Mouse (Mus musculus) cerebral cortex, adult 2 months (tissue): Measurements from ENCODE around the gene Zmiz1.

Source experiments
- WGBS: fragments of 180-500 bp; shearing (Covaris S2); methylation state at CpG from one replicate; pipeline ENCODE4 v1.1.7; 2018; 5-methylcytosine and 5-hydroxymethylcytosine counted together

The Zmiz1 gene

DNA sequence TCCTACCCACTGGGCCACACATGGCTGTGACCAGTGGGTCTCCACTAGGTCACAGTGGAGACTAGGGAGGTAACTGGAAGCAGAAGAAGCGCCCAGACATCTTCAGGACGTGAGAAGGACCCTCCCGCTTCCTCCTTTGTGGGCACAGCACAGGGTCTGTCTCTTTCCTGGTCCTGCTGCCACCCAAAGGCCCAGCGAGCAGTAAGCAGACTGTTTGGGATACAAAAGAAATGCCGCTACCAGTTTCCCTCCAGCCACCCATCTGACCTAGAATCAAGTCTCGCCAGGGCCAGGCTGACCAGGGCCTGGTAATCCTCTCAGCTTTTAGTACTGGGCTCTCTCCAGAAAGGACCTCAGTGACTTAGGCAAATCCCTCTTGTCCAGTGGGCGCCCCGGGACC is 156.6 kb downstream of the Zmiz1 start:
- WGBS, result 83% methylated on average over 8 of the region's 8 CpGs

DNA sequence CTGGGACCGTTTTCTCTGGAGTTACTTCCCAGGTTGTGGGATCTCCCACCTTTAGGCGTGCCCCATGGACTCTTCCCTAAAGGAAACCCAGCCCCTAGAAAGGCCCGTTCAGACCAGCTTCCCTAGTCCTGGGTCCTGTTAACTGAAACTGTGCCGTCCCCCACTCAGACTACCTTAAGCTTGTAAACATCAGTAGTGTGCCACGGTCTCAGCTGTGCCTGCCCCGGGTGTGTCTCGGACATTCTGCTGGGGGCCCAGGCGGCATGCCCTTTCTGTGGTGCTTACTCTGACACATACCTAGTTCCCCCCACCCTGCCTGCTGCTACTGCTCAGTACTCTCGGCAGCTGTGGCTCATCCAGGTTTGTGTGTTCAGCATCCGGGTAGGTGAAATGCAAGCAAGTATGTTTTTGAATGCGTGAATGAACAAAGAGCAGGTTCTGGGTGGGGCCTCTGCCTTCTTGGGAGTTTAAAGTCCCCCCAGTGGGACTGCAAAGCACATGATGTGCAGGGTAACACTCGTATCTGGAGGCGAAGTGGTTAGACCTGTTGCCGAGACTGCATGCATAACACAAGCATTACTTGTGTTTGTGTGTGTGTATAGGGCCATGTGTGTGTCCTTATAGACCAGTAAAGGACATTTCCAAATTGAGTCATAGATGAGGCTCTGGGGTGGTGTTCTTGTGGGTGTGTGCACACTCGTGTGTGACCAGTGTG is 157.2 kb downstream of the Zmiz1 start:
- 77% methylated on average over 15 of the region's 15 CpGs for WGBS

DNA sequence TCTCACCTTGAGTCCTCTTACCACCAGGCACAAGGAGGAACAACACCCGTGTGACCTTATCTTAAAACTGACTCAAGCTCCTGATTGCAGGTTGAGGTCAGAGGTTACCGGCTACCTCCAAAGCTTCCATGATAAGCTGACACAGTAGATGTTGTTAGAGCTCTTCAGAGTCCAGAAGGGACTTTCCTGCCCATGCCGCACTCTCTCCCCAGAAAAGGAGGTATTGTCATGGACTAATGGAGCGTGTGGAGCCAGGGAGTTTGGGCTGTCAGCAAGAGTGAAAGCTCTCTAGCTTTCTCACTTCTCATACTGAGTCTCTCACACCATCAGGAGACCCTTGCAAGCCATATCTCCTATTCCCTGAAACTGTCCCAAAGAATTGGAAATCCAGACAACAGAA is 158.3 kb downstream of the Zmiz1 start:
- WGBS, result 64% methylated on average over 4 of the region's 4 CpGs

DNA sequence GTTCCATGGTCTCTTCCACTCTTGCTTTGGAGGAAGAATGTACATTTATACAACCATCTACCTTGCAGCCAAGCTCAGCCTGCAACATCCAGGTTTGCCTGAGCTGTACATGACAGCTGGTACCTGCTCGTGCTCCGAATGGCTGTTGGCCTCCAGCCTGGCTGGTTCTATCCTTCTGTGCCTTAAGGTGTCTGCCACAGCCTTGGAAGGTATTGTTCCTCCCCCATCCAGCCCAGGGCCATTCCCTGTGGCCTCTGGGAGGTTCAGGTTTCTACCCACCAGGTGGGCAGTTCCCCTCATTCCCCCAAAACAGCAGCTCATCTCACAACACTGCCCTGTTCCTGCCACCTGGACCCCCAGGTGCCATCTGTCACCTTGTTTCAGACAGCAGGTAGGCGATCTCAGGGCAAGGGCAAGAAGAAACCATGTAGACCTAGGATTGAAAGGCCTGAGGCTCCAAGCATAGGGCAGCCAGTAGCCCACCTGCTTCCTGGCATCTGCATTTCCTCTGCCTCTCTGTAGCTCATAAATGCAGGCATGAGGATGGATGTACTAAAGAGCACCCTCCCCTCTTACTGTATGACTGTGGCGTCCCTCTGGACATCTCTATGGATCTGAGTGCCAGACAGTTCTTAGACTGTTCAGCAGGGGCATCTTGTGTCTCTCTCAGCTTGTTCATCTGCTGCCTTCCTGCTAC is 160.2 kb downstream of the Zmiz1 start:
- 65% methylated on average over 4 of the region's 4 CpGs for WGBS

DNA sequence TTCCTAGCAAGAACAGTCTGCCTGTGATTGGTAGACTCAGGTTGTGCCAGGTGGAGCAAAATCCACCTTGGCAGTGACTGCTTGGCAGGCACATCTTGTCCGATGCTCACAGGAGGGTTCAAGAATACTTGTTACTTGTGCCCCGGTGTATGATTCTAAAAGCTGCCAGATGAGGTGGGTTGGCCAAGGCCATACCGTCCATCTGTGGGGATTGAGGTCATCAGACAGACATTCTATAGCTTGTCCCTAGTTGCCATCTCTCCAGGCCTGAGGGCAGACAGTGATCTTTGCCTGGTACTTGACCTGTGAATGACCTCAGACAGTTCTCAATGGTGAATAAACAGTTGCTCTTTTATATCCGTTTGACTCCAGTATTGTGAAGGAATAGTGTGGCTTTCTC is 161.8 kb downstream of the Zmiz1 start:
- WGBS, result 51% methylated on average over 4 of the region's 4 CpGs

DNA sequence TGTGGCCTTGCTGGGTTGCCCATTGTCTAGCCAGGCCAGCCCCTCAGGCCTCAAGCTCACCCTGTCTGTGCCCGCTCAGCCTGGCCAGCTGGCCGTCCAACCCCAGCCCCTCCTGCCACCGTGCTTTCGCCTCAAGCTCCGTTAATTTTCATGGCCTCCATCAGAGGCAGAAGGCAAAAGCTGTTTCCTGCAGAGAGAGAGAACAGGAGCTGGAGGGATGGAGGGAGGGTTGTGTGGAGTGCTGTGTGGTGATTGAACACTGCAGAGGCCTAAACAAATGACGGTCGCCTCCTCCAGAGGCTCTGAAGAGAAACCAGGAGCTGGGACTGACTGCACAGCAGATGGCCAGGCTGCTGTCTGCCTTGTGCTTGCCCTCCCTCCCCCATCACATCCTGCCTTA is 164.7 kb downstream of the Zmiz1 start:
- WGBS, result 26% methylated on average over 7 of the region's 7 CpGs

DNA sequence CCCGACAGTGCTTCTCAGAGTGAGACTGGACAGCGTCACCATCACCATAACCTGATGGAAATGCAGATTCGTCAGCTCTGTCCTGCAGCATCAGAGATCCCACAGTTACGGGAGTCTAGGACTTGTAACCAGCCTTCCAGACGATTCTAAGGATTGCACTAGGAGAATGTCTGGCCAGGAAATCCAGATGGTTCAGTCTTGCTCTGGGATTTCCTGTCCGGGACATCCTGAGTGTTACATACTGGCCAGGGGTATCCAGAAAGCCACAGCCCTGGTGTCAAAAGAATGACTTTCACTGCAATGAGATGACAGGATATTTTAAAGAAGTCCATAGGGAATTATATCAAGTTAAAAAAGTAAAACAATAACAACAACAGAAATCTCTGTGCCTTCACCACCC is 165.7 kb downstream of the Zmiz1 start:
- 73% methylated on average over 6 of the region's 6 CpGs for WGBS

DNA sequence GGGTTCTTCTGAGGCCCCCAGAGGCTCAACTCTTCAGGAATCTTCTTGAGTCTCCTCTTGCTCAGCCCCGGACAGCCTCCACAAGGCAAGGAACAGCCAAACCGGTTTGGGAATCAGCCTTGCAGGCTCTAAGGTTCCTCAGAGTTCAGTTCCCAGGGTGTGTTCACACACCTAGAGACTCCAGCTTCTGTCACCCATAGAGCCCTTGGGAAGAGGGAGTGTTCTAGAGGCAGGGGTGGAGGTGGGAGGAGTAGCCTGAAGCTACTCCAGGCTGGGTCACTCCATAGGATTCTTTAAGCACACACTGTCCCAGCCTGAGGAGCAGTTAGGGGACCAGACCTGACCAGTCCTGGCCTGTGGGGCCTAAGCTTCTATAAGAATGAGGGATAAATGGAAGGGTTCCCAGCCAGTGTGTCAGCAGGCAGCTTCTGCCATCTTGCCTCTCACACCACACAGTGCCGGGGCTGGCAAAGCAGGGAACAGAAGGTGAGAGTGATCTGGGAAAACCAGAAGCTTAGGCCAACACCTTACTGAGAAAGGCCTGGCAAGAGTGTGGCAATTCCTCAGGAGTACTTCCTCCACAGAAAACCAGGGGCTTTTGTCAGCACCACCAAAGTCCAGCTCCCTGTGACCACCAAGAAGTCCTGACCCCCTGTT is 168.7 kb downstream of the Zmiz1 start:
- WGBS, result 67% methylated on average over 3 of the region's 3 CpGs

DNA sequence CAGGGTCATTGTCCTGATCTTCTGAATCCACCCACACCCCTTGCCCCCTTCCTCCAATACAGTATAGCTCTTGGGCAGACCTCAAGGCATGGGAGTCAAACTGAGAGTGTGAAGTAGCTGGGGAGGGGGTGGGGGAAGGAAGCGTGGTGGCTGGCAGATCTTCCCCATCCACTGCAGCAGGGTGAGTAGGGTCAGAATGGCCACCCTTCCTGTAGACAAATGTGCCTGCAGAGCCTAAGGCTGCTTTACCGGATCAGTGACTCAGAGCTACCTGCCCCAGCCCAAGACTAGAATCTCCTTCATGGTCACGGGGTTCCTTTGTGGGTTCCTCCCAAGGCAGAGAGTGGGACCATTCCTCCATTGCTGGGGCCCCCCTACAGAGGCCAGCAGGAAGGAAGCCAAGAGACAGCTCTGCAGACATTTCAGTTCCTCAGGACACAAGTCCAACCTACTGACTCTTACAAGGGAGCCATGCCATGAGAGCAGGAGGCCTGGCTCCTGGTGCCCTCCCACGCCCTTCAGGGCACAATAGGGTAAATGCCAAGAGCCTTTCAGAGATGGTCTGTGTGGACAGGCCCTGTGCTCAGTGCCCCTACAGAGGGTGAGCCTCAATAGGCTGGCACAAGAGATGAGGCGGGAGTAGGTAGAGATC is 169.6 kb downstream of the Zmiz1 start:
- 80% methylated on average over 5 of the region's 5 CpGs for WGBS

DNA sequence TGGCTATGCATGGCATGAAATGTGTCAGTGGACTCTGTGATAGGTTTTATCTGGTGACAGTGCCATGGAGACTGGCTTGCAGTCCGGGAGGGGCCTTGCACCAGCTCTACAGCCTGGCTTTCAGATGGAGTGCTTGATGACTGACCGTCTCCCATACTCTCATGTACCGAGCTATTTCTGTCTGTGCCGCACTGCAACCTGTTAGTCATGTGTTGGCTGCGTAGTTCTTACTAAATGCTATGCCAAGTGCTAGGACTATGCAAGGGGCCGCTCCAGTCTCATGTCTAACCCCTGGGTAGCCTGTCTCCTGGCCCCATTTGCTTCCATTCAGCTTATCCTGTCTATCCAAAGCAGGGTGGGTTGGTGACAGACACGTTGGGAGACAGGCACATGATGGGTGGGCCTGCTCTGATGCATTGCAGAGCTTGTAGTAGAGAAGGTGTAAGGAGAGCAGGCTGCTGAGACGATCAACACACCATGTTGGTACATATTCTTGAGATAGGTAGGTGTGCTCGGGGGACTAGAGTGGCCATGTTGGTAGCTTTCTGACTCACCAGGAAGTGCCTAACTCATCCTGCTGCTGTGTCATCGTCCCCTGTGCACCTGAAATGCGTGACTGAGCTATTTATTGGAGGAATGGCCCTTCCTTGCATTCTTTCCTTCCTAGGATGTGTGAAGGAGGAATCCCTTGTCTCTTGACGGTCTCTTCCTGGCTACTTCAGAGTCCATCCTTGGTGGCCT is 171.1 kb downstream of the Zmiz1 start:
- WGBS, result 50% methylated on average over 12 of the region's 12 CpGs

DNA sequence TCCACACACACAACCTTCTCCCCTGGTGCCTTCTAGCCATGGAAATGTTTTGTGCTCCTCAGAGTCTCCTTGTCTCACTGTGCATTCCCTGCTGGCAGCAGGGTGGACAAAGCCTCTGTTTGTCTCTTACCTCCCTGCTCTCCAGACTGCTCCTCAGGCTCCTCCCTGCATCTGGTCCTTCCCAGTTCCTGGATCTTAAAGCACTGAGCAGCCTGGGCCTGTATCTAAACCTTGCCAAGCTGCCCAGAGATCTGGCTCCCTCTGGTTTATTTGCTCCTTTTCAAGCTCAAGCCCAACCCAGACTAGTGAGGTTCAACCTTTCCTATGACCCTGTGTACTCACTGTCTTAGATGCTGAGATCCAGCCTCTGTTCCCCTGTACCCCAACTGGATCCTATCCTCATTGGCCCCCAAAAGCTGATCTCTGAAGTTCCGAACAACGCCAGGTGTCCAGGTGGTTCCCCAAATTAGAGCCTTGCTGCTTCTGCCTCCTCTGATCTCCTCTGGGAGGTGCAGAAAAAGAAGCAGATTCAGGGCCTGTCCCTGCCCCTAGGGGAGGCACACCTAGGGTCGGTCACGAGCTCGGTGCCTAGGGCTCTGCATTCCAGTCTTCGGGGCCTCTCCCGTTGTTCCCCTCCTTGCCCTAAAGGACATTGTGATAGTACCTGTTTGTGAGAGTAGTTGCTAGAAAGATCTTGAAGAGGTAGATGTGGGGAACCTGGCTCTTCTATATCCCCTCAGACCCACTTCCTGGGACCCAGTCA is 171.8 kb downstream of the Zmiz1 start:
- WGBS, result 82% methylated on average over 7 of the region's 7 CpGs

DNA sequence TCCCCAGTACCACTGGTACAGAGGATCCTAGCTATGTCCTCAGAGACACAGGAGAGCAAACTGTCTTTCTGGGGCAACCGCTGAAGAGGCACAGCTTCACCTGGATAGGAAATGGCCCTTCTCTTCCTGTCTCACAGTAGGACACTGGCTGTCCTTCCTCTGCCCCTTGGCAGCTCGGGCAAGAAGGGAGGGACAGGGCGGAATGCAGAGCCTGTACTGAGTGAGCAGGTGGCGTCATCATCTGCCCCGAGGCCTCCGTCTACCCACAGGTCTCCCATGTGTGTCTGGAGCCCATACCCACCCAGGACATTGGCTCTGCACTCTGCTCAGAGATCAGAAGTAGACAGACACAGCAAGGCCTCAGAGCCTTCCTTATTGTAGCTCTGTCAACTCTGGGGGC is 172.5 kb downstream of the Zmiz1 start:
- WGBS, result 82% methylated on average over 6 of the region's 6 CpGs

DNA sequence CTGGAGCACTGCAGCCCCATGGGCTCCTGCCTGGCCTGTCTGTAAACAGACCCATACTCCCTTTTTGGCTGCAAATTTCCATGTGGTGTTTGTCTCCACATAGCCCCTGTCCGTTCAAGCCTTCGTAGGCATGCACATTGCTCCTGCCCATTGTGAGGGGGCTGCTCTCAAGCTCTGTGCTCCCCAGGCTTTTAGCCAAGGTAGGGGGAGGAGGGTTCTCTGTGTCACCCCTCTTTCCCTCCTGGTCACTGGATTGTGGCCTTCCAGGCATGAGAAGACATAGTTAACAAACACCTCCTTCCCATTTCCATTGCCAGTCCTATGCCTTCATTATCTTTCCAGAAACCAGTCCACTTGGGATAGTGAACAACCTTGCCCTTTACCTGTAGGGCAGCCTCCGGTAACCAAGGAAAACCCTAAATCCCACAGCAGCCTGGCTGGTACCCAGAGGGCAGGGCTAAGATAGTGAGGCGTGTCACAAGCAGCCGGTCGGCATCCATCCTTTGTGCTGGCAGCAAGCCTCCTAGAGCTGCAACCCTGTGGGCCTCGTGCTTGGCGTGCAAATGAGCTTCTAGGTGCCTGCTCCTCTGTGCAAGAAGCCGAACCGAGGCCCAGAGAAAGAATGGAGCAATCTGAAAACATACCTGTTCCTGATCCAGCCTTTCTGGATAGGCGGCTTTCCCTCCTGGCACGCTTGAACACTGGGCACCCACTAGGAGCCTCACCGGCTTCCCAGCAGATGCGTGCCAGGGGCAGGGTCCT is 174.7 kb downstream of the Zmiz1 start:
- 39% methylated on average over 14 of the region's 14 CpGs for WGBS

DNA sequence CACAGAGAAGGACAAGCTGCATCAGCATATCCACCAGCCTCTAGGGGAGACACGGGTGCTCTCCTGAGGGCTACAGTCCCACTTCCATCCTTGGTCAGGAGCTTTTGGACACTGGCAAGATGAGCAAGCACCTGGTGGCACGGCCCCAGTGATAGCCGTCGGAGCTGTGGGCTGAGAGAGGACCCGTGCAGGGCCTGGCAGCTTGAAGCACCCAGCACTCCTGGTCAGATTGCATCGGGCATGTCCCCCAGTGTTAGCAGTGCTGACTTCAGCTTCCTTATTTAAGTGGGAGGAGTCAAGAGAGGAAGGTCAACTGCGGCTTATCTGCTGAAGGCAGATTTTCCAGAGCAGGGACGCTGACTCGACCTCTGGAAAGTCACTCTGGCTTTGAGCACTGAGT is 175.3 kb downstream of the Zmiz1 start:
- WGBS, result 59% methylated on average over 9 of the region's 9 CpGs

DNA sequence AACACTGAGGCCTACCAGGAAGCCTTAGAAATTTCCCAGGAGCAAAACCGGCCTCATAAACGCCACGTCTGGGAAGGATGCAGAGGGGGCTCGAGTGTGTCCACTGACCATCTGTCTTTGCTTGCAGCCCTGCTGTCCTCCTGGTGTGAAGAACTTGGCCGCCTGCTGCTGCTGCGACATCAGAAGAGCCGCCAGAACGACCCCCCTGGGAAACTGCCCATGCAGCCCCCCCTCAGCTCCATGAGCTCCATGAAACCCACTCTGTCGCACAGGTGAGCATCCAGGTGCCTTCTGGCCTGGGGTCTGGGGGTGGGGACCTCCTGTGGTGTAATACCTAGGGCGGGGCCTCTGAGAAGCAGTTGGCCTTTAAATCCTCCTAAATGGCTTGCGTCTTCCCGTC is 176.8 kb downstream of the Zmiz1 start:
- WGBS, result 71% methylated on average over 12 of the region's 12 CpGs

DNA sequence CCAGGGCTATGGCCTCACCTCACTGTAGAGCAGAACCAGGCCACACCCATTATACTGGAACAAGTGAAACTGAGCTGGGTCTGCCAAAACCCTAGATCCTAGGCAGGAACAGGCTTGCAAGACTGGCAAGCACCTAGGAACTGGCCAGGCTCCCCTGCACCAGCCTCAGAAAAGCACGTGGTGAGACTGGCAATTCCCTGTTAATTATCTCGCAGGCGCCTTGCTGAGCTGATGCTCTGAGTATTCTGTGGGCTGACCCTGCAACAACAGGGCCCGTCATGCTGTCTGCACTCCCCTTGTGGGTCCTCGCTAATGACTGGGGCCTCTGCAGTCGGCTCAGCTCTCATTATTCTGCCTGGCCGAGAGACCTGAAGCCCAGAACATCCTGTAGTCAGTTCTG is 177.3 kb downstream of the Zmiz1 start:
- 40% methylated on average over 7 of the region's 7 CpGs for WGBS

DNA sequence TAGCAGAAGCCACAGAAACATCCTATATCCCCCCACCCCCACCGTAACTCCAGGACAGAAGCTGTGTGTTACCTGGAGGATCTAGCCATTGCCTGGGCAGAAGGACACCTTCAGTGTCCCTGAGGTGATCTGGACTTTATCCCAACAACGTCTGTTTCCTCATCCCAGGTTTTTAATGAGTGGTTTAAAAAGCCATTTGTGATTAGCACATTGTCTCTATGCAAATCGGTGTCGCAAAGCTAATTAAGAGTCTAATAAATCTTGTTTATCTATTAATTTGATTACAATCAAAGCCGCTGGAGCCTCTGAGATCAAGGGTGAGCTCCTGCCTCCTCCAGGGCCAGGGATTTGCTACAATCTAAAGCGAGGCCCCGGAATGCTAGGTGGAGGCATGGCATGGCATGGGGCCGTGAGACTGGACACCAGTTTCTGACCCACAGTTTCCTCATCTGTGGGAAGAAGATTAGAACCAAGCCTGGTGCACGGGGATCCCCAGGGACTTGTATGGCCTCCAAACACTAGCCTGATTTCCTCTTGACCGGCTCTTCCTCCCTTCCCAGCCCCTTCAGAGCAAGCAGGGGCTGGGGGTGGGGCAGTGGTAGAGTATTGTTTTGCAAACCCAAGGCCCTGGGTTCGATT is 180.3 kb downstream of the Zmiz1 start:
- 76% methylated on average over 11 of the region's 11 CpGs for WGBS

DNA sequence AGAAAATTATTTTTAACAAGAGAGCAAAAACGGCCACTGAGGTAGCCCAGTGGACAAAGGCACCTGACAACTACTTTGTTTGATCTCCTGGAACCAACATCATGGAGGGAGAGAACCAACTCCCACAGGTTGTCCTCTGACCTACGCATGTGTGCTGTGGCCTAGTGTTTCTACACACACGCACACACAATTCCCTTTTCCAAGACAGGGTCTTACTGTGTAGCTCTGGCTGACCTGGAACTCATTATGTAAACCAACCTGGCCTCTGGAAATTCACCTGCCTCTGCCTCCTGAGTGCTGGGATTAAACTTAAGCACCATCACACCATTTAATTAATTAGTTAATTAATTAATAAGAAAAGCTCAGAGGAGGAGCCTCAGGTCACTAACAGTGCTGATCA is 181.0 kb downstream of the Zmiz1 start:
- WGBS, result 78% methylated on average over 3 of the region's 3 CpGs

DNA sequence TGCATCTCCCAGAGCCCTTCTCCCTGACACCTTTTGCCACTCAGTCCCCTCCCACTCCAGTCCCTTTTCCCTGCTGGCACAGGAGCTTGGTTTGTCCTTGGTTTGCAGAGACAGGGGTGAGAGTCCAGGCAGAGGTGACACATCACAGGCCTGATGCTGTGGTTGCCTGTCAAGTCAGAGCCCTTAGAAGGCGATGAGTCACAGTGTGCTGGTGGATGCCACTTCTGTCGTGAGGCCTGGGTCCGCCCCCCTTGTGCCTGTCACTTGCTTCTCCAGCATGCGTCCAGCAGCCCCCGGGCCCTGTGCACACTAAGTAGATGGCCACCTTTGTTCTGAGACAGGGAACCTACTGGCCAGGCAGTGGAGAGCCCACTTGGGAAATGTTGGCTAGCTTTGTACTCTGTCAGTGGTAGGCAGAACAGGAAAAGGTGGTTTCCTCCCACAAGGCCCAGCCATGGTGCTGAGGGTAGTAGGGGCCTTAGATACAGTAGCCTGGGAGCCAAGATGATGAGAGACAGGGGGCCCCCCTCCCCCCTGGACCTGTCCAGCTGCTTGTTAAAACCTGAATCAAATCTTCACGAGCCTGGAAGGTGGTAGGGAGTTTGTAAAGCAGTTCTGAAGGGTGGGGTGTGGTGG is 181.6 kb downstream of the Zmiz1 start:
- WGBS, result 20% methylated on average over 6 of the region's 6 CpGs
